Mouse (Mus musculus): ENCODE results near the gene Rab11fip4. TPM values are rescaled to one million over a fixed set of nuclear protein-coding genes. Genes with fewer than 3 reads are reported as not detected.

Gene Rab11fip4
- polyA plus RNA-seq, 1 experiment = 12.2 TPM

GRCm38 (mm10) chr11:79680559-79680958, 89.5 kb downstream of the Rab11fip4 start:
- no peak overlapping the region for H3K4me3 ChIP-seq (ENCODE audit: extremely low read depth, insufficient read depth, insufficient read length)
- no peaks in the 10 kb centered on the region for H3K27me3 ChIP-seq (ENCODE audit: control insufficient read depth, insufficient read depth, low read length)
- no peaks in the 10 kb centered on the region for H3K36me3 ChIP-seq (ENCODE audit: control insufficient read depth, insufficient read depth, low read length)
- no peak for TF ChIP-seq POLR2A (IDR thresholded peaks at IDR 0.05; ENCODE audit: low read depth, low read length)
- no peak for TF ChIP-seq CTCF (IDR thresholded peaks at IDR 0.05; ENCODE audit: extremely low read depth, insufficient read depth, insufficient read length, insufficient replicate concordance)
- H3K27ac ChIP-seq (ENCODE audit: insufficient read depth, low read length) = no peak overlapping the region
- no peak for DNase-seq (ENCODE audit: low read depth in 1 of 2, low spot score in 2 of 2)
- no peaks in the 10 kb centered on the region for H3K4me1 ChIP-seq (ENCODE audit: control insufficient read depth, insufficient read depth, insufficient read length)
- 86% methylated on average over 11 of the region's 11 CpGs for WGBS

GRCm38 (mm10) chr11:79681182-79681581, 90.2 kb downstream of the Rab11fip4 start:
- no peak for DNase-seq (ENCODE audit: low read depth in 1 of 2, low spot score in 2 of 2)
- Histone ChIP-seq H3K27ac (ENCODE audit: insufficient read depth, low read length) (no peak overlapping the region), H3K27me3 (ENCODE audit: control insufficient read depth, insufficient read depth, low read length) (no peaks in the 10 kb centered on the region), H3K36me3 (ENCODE audit: control insufficient read depth, insufficient read depth, low read length) (no peaks in the 10 kb centered on the region), H3K4me1 (ENCODE audit: control insufficient read depth, insufficient read depth, insufficient read length) (no peaks in the 10 kb centered on the region), H3K4me3 (ENCODE audit: extremely low read depth, insufficient read depth, insufficient read length) (no peak overlapping the region)
- no peak for TF ChIP-seq CTCF (IDR thresholded peaks at IDR 0.05; ENCODE audit: extremely low read depth, insufficient read depth, insufficient read length, insufficient replicate concordance)
- TF ChIP-seq POLR2A (IDR thresholded peaks at IDR 0.05; ENCODE audit: low read depth, low read length) = no peak
- 84% methylated on average over 5 of the region's 5 CpGs for WGBS

- Histone ChIP-seq H3K4me1 (ENCODE audit: control insufficient read depth, insufficient read depth, insufficient read length) (no peaks in the 10 kb centered on the region), H3K36me3 (ENCODE audit: control insufficient read depth, insufficient read depth, low read length) (no peaks in the 10 kb centered on the region), H3K27me3 (ENCODE audit: control insufficient read depth, insufficient read depth, low read length) (no peaks in the 10 kb centered on the region), H3K27ac (ENCODE audit: insufficient read depth, low read length) (no peak overlapping the region), H3K4me3 (ENCODE audit: extremely low read depth, insufficient read depth, insufficient read length) (no peak overlapping the region)
- TF ChIP-seq POLR2A (IDR thresholded peaks at IDR 0.05; ENCODE audit: low read depth, low read length) (no peak), CTCF (IDR thresholded peaks at IDR 0.05; ENCODE audit: extremely low read depth, insufficient read depth, insufficient read length, insufficient replicate concordance) (no peak)
- no peak for DNase-seq (ENCODE audit: low read depth in 1 of 2, low spot score in 2 of 2)
- WGBS = 63% methylated on average over 3 of the region's 3 CpGs
Observed at GRCm38 (mm10) chr11:79681798-79682197, 90.8 kb downstream of the Rab11fip4 start.

GRCm38 (mm10) chr11:79685109-79685508, 94.1 kb downstream of the Rab11fip4 start:
- no peak overlapping the region for H3K4me3 ChIP-seq (ENCODE audit: extremely low read depth, insufficient read depth, insufficient read length)
- H3K27me3 ChIP-seq (ENCODE audit: control insufficient read depth, insufficient read depth, low read length) = no peaks in the 10 kb centered on the region
- DNase-seq (ENCODE audit: low read depth in 1 of 2, low spot score in 2 of 2) = no peak
- H3K36me3 ChIP-seq (ENCODE audit: control insufficient read depth, insufficient read depth, low read length) = no peaks in the 10 kb centered on the region
- TF ChIP-seq CTCF (IDR thresholded peaks at IDR 0.05; ENCODE audit: extremely low read depth, insufficient read depth, insufficient read length, insufficient replicate concordance) (no peak), POLR2A (IDR thresholded peaks at IDR 0.05; ENCODE audit: low read depth, low read length) (no peak)
- 76% methylated on average over 11 of the region's 11 CpGs for WGBS
- no peak overlapping the region for H3K27ac ChIP-seq (ENCODE audit: insufficient read depth, low read length)
- no peaks in the 10 kb centered on the region for H3K4me1 ChIP-seq (ENCODE audit: control insufficient read depth, insufficient read depth, insufficient read length)

GRCm38 (mm10) chr11:79686501-79687121, 95.6 kb downstream of the Rab11fip4 start:
- no peak overlapping the region for H3K27ac ChIP-seq (ENCODE audit: insufficient read depth, low read length)
- TF ChIP-seq POLR2A (IDR thresholded peaks at IDR 0.05; ENCODE audit: low read depth, low read length) (no peak), CTCF (IDR thresholded peaks at IDR 0.05; ENCODE audit: extremely low read depth, insufficient read depth, insufficient read length, insufficient replicate concordance) (peak; percentile 97)
- H3K4me1 ChIP-seq (ENCODE audit: control insufficient read depth, insufficient read depth, insufficient read length) = no peaks in the 10 kb centered on the region
- H3K36me3 ChIP-seq (ENCODE audit: control insufficient read depth, insufficient read depth, low read length) = no peaks in the 10 kb centered on the region
- 61% methylated on average over 26 of the region's 26 CpGs for WGBS
- no peaks in the 10 kb centered on the region for H3K27me3 ChIP-seq (ENCODE audit: control insufficient read depth, insufficient read depth, low read length)
- H3K4me3 ChIP-seq (ENCODE audit: extremely low read depth, insufficient read depth, insufficient read length) = no peak overlapping the region
- peak; percentile 59 to 81 for DNase-seq (ENCODE audit: low read depth in 1 of 2, low spot score in 2 of 2)

GRCm38 (mm10) chr11:79689916-79690315, 98.9 kb downstream of the Rab11fip4 start:
- H3K4me1 ChIP-seq (ENCODE audit: control insufficient read depth, insufficient read depth, insufficient read length) = no peaks in the 10 kb centered on the region
- H3K27me3 ChIP-seq (ENCODE audit: control insufficient read depth, insufficient read depth, low read length) = no peaks in the 10 kb centered on the region
- no peak overlapping the region for H3K4me3 ChIP-seq (ENCODE audit: extremely low read depth, insufficient read depth, insufficient read length)
- no peak for DNase-seq (ENCODE audit: low read depth in 1 of 2, low spot score in 2 of 2)
- no peaks in the 10 kb centered on the region for H3K36me3 ChIP-seq (ENCODE audit: control insufficient read depth, insufficient read depth, low read length)
- TF ChIP-seq POLR2A (IDR thresholded peaks at IDR 0.05; ENCODE audit: low read depth, low read length) = no peak
- no peak for TF ChIP-seq CTCF (IDR thresholded peaks at IDR 0.05; ENCODE audit: extremely low read depth, insufficient read depth, insufficient read length, insufficient replicate concordance)
- WGBS = 74% methylated on average over 1 of the region's 1 CpGs
- no peak overlapping the region for H3K27ac ChIP-seq (ENCODE audit: insufficient read depth, low read length)

- H3K4me1 ChIP-seq (ENCODE audit: control insufficient read depth, insufficient read depth, insufficient read length) = no peaks in the 10 kb centered on the region
- WGBS = 87% methylated on average over 9 of the region's 9 CpGs
- H3K27ac ChIP-seq (ENCODE audit: insufficient read depth, low read length) = no peak overlapping the region
- H3K4me3 ChIP-seq (ENCODE audit: extremely low read depth, insufficient read depth, insufficient read length) = no peak overlapping the region
- no peak for TF ChIP-seq POLR2A (IDR thresholded peaks at IDR 0.05; ENCODE audit: low read depth, low read length)
- H3K36me3 ChIP-seq (ENCODE audit: control insufficient read depth, insufficient read depth, low read length) = no peaks in the 10 kb centered on the region
- DNase-seq (ENCODE audit: low read depth in 1 of 2, low spot score in 2 of 2) = no peak
- H3K27me3 ChIP-seq (ENCODE audit: control insufficient read depth, insufficient read depth, low read length) = no peaks in the 10 kb centered on the region
Observed at GRCm38 (mm10) chr11:79691513-79691912, 100.5 kb downstream of the Rab11fip4 start.
